Mouse (Mus musculus): ENCODE data around the gene Dmrt2.

Gene Dmrt2

GRCm38 (mm10) chr19:25672101-25672950 lies at the start of gene Dmrt2:
TSS of gene Dmrt2 (plus strand) at chr19:25672411.
- peak; percentile 31 for DNase-seq

GRCm38 (mm10) chr19:25628490-25628889 lies 43.7 kb upstream of the Dmrt2 start:
- peak; percentile 68 for DNase-seq

GRCm38 (mm10) chr19:25635119-25635518 lies 37.1 kb upstream of the Dmrt2 start:
- DNase-seq = no peak

- peak; percentile 79 for DNase-seq
Observed at GRCm38 (mm10) chr19:25635622-25636244, 36.5 kb upstream of the Dmrt2 start.

GRCm38 (mm10) chr19:25638766-25639361 lies 33.3 kb upstream of the Dmrt2 start:
- DNase-seq = no peak

GRCm38 (mm10) chr19:25641786-25642185 lies 30.4 kb upstream of the Dmrt2 start:
- no peak for DNase-seq

- DNase-seq = no peak
Observed at GRCm38 (mm10) chr19:25647136-25647535, 25.1 kb upstream of the Dmrt2 start.

- no peak for DNase-seq
Observed at GRCm38 (mm10) chr19:25648701-25649100, 23.5 kb upstream of the Dmrt2 start.

- DNase-seq = no peak
Observed at GRCm38 (mm10) chr19:25650474-25650873, 21.7 kb upstream of the Dmrt2 start.

- no peak for DNase-seq
Observed at GRCm38 (mm10) chr19:25652560-25652959, 19.7 kb upstream of the Dmrt2 start.

- no peak for DNase-seq
Observed at GRCm38 (mm10) chr19:25654034-25654749, 18.0 kb upstream of the Dmrt2 start.

GRCm38 (mm10) chr19:25665486-25666339 lies 6.5 kb upstream of the Dmrt2 start:
- DNase-seq = no peak

GRCm38 (mm10) chr19:25667836-25668235 lies 4.4 kb upstream of the Dmrt2 start:
- no peak for DNase-seq

- no peak for DNase-seq
Observed at GRCm38 (mm10) chr19:25669593-25670248, 2.5 kb upstream of the Dmrt2 start.

GRCm38 (mm10) chr19:25670571-25671285 lies 1.5 kb upstream of the Dmrt2 start:
- no peak for DNase-seq

- DNase-seq = peak; percentile 7
Observed at GRCm38 (mm10) chr19:25671681-25672080, 530 bp upstream of the Dmrt2 start.

- DNase-seq = peak; percentile 14
Observed at GRCm38 (mm10) chr19:25673224-25674055, 1.2 kb downstream of the Dmrt2 start.

- no peak for DNase-seq
Observed at GRCm38 (mm10) chr19:25674056-25674420, 1.8 kb downstream of the Dmrt2 start.

GRCm38 (mm10) chr19:25674744-25675143 lies 2.5 kb downstream of the Dmrt2 start:
- no peak for DNase-seq

GRCm38 (mm10) chr19:25675866-25676440 lies 3.7 kb downstream of the Dmrt2 start:
- no peak for DNase-seq

All from kidney, adult 9 months (tissue).